Mouse (Mus musculus): ENCODE measurements around the gene Tmem178b.

GRCm38 (mm10) chr6:40009718-40010117 is 136.6 kb downstream of the Tmem178b start:
- TF ChIP-seq CTCF (IDR thresholded peaks at IDR 0.05; ENCODE audit: low read depth, low read length): no peak
- TF ChIP-seq EP300 (IDR thresholded peaks at IDR 0.05; ENCODE audit: insufficient read depth, low read depth, low read length): no peak

Measured in ES-Bruce4 (cell line).